Mouse (Mus musculus): Measurements from ENCODE around the gene Lsm14b.

DNA sequence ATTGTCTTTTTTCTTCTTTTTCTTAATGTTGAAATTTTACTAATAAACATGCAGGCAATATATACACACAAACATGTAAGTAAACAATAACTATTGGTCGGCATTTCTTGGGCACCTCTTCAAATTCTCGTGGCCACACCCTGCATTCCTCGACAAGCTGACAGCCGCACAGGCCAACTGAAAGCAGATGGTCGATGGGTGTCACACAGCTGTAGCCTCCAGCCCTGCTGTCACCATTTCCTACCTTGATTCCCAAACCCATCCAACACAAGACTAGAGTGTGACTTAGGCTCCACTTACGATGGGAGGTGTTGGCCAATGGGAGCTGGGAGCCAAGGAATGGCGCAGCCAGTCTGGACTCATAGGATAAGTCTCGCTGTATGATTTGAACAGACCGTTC, 23.2 kb upstream of the Lsm14b start:
- TF ChIP-seq EP300 (IDR thresholded peaks at IDR 0.05; ENCODE audit: low read depth in 1 of 2, low read length in 2 of 2) (no peak), MAX (IDR thresholded peaks at IDR 0.05; ENCODE audit: low read length) (no peak)
